Mouse (Mus musculus) lung, postnatal 36 days (tissue): ENCODE measurements at regions not wholly inside any gene's neighbourhood (a gene's known extent, or its start where the extent isn't known, plus 50 kb on each side); places are given as distances from the start of the nearest gene placed in this dataset.

ENCODE experiments used
- DNase-seq: peaks from one replicate; pipeline ENCODE4 v3.0.0; 2022; ENCODE audit warnings: mixed read lengths

- DNase-seq, result no peak
These were observed 292.5 kb downstream of the Pdcd6ip start for GRCm38 (mm10) chr9:113415511-113415931.

GRCm38 (mm10) chr9:113414690-113415089, 293.4 kb downstream of the Pdcd6ip start:
- no peak for DNase-seq

GRCm38 (mm10) chr9:113413851-113414250, 294.2 kb downstream of the Pdcd6ip start:
- no peak for DNase-seq

GRCm38 (mm10) chr9:113411638-113412037, 296.4 kb downstream of the Pdcd6ip start:
- DNase-seq, result no peak

- no peak for DNase-seq
These were observed 299.5 kb downstream of the Pdcd6ip start for GRCm38 (mm10) chr9:113408521-113408920.

GRCm38 (mm10) chr9:113394320-113394719, 313.7 kb downstream of the Pdcd6ip start:
- no peak for DNase-seq

GRCm38 (mm10) chr9:113387356-113387755, 320.7 kb downstream of the Pdcd6ip start:
- no peak for DNase-seq

GRCm38 (mm10) chr9:113381591-113382110, 326.4 kb downstream of the Pdcd6ip start:
- no peak for DNase-seq

GRCm38 (mm10) chr9:113380408-113381129, 327.5 kb downstream of the Pdcd6ip start:
- DNase-seq, result no peak

GRCm38 (mm10) chr9:113378525-113378924, 329.5 kb downstream of the Pdcd6ip start:
- DNase-seq, result no peak

- no peak for DNase-seq
These were observed 336.2 kb downstream of the Pdcd6ip start for GRCm38 (mm10) chr9:113371718-113372306.

- DNase-seq, result no peak
These were observed 360.1 kb downstream of the Pdcd6ip start for GRCm38 (mm10) chr9:113347942-113348341.

- no peak for DNase-seq
These were observed 361.5 kb downstream of the Pdcd6ip start for GRCm38 (mm10) chr9:113346531-113346930.

GRCm38 (mm10) chr9:113342131-113342530, 365.9 kb downstream of the Pdcd6ip start:
- no peak for DNase-seq

- no peak for DNase-seq
These were observed 367.2 kb downstream of the Pdcd6ip start for GRCm38 (mm10) chr9:113340838-113341237.

- DNase-seq, result no peak
These were observed 368.0 kb downstream of the Pdcd6ip start for GRCm38 (mm10) chr9:113340036-113340435.

- DNase-seq, result no peak
These were observed 383.6 kb downstream of the Pdcd6ip start for GRCm38 (mm10) chr9:113324489-113324888.

GRCm38 (mm10) chr9:113309707-113310574, 398.1 kb downstream of the Pdcd6ip start:
- no peak for DNase-seq

- no peak for DNase-seq
These were observed 402.3 kb downstream of the Pdcd6ip start for GRCm38 (mm10) chr9:113305761-113306160.

- DNase-seq, result no peak
These were observed 405.6 kb downstream of the Pdcd6ip start for GRCm38 (mm10) chr9:113302429-113302828.

- DNase-seq, result no peak
These were observed 407.2 kb downstream of the Pdcd6ip start for GRCm38 (mm10) chr9:113300846-113301245.

GRCm38 (mm10) chr9:113299900-113300299, 408.2 kb downstream of the Pdcd6ip start:
- no peak for DNase-seq

GRCm38 (mm10) chr9:113295850-113296467, 412.1 kb downstream of the Pdcd6ip start:
- DNase-seq, result no peak
